Mouse (Mus musculus) heart, embryonic 14.5 days (tissue): ENCODE data around the gene Reps2. TPM values are rescaled to one million over a fixed set of nuclear protein-coding genes. Genes with fewer than 3 reads are reported as not detected.
A peak's percentile ranks its signal among the peaks of the same experiment; 100 is the strongest.

Experiments
- ATAC-seq: fragments of 200-750 bp; cut with Nextera tagmentation; 2 replicates; pipeline ENCODE4 v1.8.0; 2017; ENCODE audit warnings: low read depth, moderate TSS enrichment; ENCODE audit not compliant: insufficient number of reproducible peaks, insufficient read depth, low FRiP score
- H3K27ac ChIP-seq, 2 experiments: fragments of 200-500 bp in 1 of 2; fragments of 300-500 bp in 1 of 2; sonication (generic) in 1 of 2; replicated peaks in 1 of 2; 2 replicates each; pipeline ENCODE4 v1.5.1; 2012 to 2014; ENCODE audit warnings: low read depth in 2 of 2, low read length in 2 of 2, control low read depth in 1 of 2, mild to moderate bottlenecking in 1 of 2, mixed read lengths in 1 of 2; ENCODE audit not compliant: control insufficient read depth in 1 of 2, insufficient read depth in 1 of 2
- H3K27me3 ChIP-seq: fragments of 300-500 bp; sonication (generic); 2 replicates; pipeline ENCODE4 v1.6.1; 2014; ENCODE audit warnings: mild to moderate bottlenecking, low read length, control low read depth; ENCODE audit not compliant: control insufficient read depth, insufficient read depth
- H3K36me3 ChIP-seq: fragments of 300-500 bp; sonication (generic); 2 replicates; pipeline ENCODE4 v1.6.1; 2014; ENCODE audit warnings: mild to moderate bottlenecking, control low read depth, low read length, mixed read lengths; ENCODE audit not compliant: control insufficient read depth, insufficient read depth
- H3K4me1 ChIP-seq, 2 experiments: fragments of 200-500 bp in 1 of 2; fragments of 300-500 bp in 1 of 2; sonication (generic) in 1 of 2; 2 replicates each; pipeline ENCODE4 v1.6.1; 2012 to 2014; ENCODE audit warnings: low read length in 2 of 2, control low read depth in 1 of 2, mixed read lengths in 1 of 2; ENCODE audit not compliant: control insufficient read depth in 2 of 2, insufficient read depth in 2 of 2
- H3K4me2 ChIP-seq: fragments of 300-500 bp; sonication (generic); 2 replicates; pipeline ENCODE4 v1.6.1; 2014; ENCODE audit warnings: mild to moderate bottlenecking, low read length
- H3K4me3 ChIP-seq, 2 experiments: fragments of 200-500 bp in 1 of 2; fragments of 300-500 bp in 1 of 2; sonication (generic) in 1 of 2; 2 replicates each; pipeline ENCODE4 v1.5.1; 2012 to 2014; ENCODE audit warnings: low read length in 2 of 2, mild to moderate bottlenecking in 2 of 2, control low read depth in 1 of 2, low read depth in 1 of 2, moderate library complexity in 1 of 2; ENCODE audit not compliant: control insufficient read depth in 1 of 2, insufficient read depth in 1 of 2
- H3K9ac ChIP-seq: fragments of 300-500 bp; sonication (generic); 2 replicates; pipeline ENCODE4 v1.6.1; 2014; ENCODE audit warnings: mild to moderate bottlenecking, low read length
- H3K9me3 ChIP-seq: fragments of 300-500 bp; sonication (generic); 2 replicates; pipeline ENCODE4 v1.6.1; 2016; ENCODE audit warnings: low read length, control low read depth; ENCODE audit not compliant: control insufficient read depth
- WGBS: fragments of 180-500 bp; shearing (Covaris S2); extraction: QIAGEN DNeasy Blood & Tissue Kit; methylation state at CpG from one replicate; pipeline ENCODE4 v1.1.7; 2014; 5-methylcytosine and 5-hydroxymethylcytosine counted together
- polyA plus RNA-seq: library from polyadenylated mRNA; unstranded; fragments of >200 nt; fragmentation: Nextera tagmentation; extraction: Ambion mirVana; gene quantifications from 2 replicates; pipeline ENCODE4 v1.2.1, GENCODE M21; 2014

Gene Reps2
- polyA plus RNA-seq, 1 experiment from 2014 or later, result 0.57 TPM

DNA sequence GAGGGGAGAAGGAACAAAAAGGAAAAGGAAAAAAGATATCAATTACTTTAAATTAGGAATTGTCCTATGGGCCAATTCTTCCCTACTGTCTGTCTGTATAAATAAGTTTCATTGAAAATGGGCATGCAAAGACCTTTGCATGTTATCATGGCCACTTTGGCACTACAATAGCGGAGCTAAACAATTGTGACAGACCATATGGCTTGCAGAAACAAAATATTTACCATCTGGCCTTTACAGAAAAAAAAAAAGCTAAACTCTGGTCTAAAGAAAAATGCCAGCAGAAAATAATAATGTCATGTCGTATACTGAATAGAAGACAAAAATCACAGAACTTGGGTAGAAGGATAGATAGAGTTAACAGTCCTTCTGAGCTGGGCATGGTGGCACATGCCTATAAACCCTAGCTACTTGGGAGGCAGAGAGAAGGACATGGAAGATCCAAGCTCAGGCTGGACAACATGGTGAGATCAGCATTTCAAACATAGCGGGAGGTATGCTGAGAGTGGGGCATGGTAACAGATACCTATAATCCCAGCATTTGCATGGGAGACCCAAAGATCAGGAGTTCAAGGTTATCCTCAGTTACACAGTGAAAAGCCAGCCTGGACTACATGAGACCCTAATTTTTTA, 54.2 kb downstream of the Reps2 start:
- Histone ChIP-seq H3K4me2 (no peak overlapping the region), H3K4me3 (no peak overlapping the region), H3K36me3 (no peaks in the 10 kb centered on the region), H3K27me3 (no peaks in the 10 kb centered on the region), H3K4me1 (no peaks in the 10 kb centered on the region), H3K9me3 (no peaks in the 10 kb centered on the region), H3K9ac (no peak overlapping the region), H3K27ac (no peak overlapping the region)
- ATAC-seq, result no peak
- 80% methylated on average over 3 of the region's 3 CpGs for WGBS

DNA sequence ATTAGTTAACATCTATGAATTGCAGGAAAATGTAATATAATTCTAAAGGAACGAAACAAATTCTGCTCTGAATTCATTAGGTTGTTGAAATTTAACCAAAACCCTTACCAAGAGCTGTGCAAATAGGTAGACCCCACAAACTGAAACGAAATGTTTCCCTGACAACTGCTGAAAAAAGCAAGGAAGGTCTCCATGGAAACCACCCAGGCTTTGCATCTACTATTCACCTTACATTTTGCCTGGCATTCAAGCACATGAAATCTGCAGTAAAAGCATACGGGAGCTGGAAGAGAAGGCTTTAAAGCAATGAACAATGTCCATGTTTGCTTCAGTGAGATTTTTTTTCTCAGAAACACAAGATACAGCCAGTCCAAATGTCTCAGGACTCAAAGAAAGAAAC, 59.1 kb downstream of the Reps2 start:
- WGBS, result 62% methylated on average over 3 of the region's 3 CpGs
- Histone ChIP-seq H3K4me2 (no peak overlapping the region), H3K9ac (no peak overlapping the region), H3K4me3 (no peak overlapping the region), H3K27me3 (no peaks in the 10 kb centered on the region), H3K9me3 (no peaks in the 10 kb centered on the region), H3K27ac (no peak overlapping the region), H3K36me3 (no peaks in the 10 kb centered on the region), H3K4me1 (no peaks in the 10 kb centered on the region)
- ATAC-seq, result no peak

GRCm38 (mm10) chrX:162580521-162580920, 62.9 kb downstream of the Reps2 start:
- H3K27me3 ChIP-seq, result no peaks in the 10 kb centered on the region
- H3K4me3 ChIP-seq, result no peak overlapping the region
- no peak for ATAC-seq
- H3K36me3 ChIP-seq, result no peaks in the 10 kb centered on the region
- 67% methylated on average over 3 of the region's 3 CpGs for WGBS
- no peaks in the 10 kb centered on the region for H3K4me1 ChIP-seq
- H3K27ac ChIP-seq, result no peak overlapping the region
- H3K9me3 ChIP-seq, result no peaks in the 10 kb centered on the region
- no peak overlapping the region for H3K9ac ChIP-seq
- no peak overlapping the region for H3K4me2 ChIP-seq

- 72% methylated on average over 2 of the region's 2 CpGs for WGBS
- H3K36me3 ChIP-seq, result no peaks in the 10 kb centered on the region
Observed at GRCm38 (mm10) chrX:162568439-162568838, 75.0 kb downstream of the Reps2 start.

DNA sequence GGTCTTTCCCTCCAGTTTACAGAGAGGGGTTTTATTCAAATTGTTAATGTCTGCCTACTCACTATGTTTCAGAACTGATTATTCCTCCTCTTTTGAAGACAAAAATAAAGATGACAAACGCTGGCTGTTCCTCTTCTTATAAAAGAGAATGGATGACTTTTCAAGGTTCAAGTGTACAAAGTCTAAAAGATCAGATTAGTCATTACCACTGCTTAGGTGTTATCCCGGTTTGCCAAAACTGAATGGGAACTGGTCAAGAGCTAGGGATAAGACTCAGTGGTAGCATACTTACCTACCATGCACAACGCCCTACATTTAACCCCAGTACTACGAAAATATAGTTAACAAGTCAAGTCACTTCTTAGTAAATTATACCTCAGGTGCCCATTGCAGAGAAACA, 77.9 kb downstream of the Reps2 start:
- no peaks in the 10 kb centered on the region for H3K4me1 ChIP-seq
- H3K27ac ChIP-seq, result no peak overlapping the region
- H3K4me2 ChIP-seq, result no peak overlapping the region
- no peak overlapping the region for H3K4me3 ChIP-seq
- WGBS, result 81% methylated on average over 4 of the region's 4 CpGs
- H3K36me3 ChIP-seq, result no peaks in the 10 kb centered on the region
- ATAC-seq, result no peak
- no peaks in the 10 kb centered on the region for H3K9me3 ChIP-seq
- no peak overlapping the region for H3K9ac ChIP-seq
- H3K27me3 ChIP-seq, result no peaks in the 10 kb centered on the region

More at GRCm38 (mm10) chrX:162568439-162568838, 75.0 kb downstream of the Reps2 start:
- Histone ChIP-seq H3K9me3 (no peaks in the 10 kb centered on the region), H3K27ac (no peak overlapping the region), H3K4me3 (no peak overlapping the region), H3K9ac (no peak overlapping the region), H3K27me3 (no peaks in the 10 kb centered on the region), H3K4me1 (no peaks in the 10 kb centered on the region), H3K4me2 (no peak overlapping the region)
- ATAC-seq, result no peak

- ATAC-seq, result no peak
- no peaks in the 10 kb centered on the region for H3K27me3 ChIP-seq
- WGBS, result 37% methylated on average over 6 of the region's 6 CpGs
- no peak overlapping the region for H3K9ac ChIP-seq
- no peaks in the 10 kb centered on the region for H3K4me1 ChIP-seq
- H3K9me3 ChIP-seq, result no peaks in the 10 kb centered on the region
- 0 out of 2 replicates have a peak overlapping the region, but pooled peaks have one; percentile 8 for H3K4me2 ChIP-seq
- H3K27ac ChIP-seq, result no peak overlapping the region; a peak in 1 of 4 replicates
- H3K4me3 ChIP-seq, result no peak overlapping the region
- no peaks in the 10 kb centered on the region for H3K36me3 ChIP-seq
Observed at GRCm38 (mm10) chrX:162556459-162556841, 87.0 kb downstream of the Reps2 start.

DNA sequence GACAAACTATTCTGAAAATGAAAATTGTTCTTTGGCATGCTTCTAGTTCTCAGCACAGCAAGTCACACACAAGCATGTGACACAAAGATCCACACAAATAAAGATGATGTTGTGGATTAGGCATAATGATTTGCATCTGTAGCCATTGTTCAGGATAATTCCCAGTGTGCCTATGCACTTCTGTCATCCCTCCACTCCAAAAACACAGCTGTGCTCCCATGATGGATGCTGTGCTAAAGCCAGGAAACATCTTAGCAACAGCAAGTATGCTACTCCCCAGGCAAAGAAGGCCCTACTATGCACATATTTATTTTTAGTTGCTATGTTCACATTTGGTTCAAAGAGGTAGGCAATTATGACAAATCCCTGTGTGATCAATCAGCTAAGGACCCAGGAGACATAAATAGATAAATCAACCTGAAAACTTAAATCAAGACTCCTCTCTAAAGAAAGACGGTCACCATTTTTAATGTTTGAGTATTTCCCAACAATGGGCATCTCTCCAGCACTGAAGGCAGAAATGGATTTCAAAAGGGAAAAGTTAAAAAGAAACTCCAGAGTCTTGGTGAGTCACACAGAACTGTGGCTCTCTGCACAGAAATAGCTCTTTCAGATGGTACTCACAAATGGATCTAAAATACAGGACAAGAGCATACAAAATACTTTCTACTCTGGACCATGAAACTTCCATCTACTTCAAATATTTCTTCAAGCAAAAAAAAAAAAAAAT, 87.6 kb downstream of the Reps2 start:
- no peak for ATAC-seq
- Histone ChIP-seq H3K27me3 (no peaks in the 10 kb centered on the region), H3K36me3 (no peaks in the 10 kb centered on the region), H3K4me1 (no peaks in the 10 kb centered on the region), H3K9me3 (no peaks in the 10 kb centered on the region), H3K4me2 (no peak overlapping the region), H3K9ac (no peak overlapping the region), H3K4me3 (no peak overlapping the region), H3K27ac (no peak overlapping the region)
- WGBS, result 71% methylated on average over 1 of the region's 1 CpGs
